Mouse (Mus musculus) heart, embryonic 10.5 days (tissue): ENCODE results near the gene C1qa. TPM values are rescaled to one million over a fixed set of nuclear protein-coding genes. Genes with fewer than 3 reads are reported as not detected.

Source experiments
- DNase-seq: peaks from one replicate; pipeline ENCODE4 v3.0.0-alpha.2; 2017; ENCODE audit warnings: low spot score
- H3K27ac ChIP-seq: fragments of 300-500 bp; sonication (generic); 2 replicates; pipeline ENCODE4 v1.5.1; 2016; ENCODE audit warnings: mild to moderate bottlenecking
- H3K27me3 ChIP-seq: fragments of 300-500 bp; sonication (generic); 2 replicates; pipeline ENCODE4 v1.6.1; 2016; ENCODE audit warnings: mild to moderate bottlenecking; ENCODE audit not compliant: poor library complexity, insufficient read depth, severe bottlenecking
- H3K36me3 ChIP-seq: fragments of 300-500 bp; sonication (generic); 2 replicates; pipeline ENCODE4 v1.6.1; 2016; ENCODE audit warnings: mild to moderate bottlenecking, moderate library complexity
- H3K4me1 ChIP-seq: fragments of 300-500 bp; sonication (generic); 2 replicates; pipeline ENCODE4 v1.6.1; 2016; ENCODE audit warnings: mild to moderate bottlenecking
- H3K4me3 ChIP-seq: fragments of 300-500 bp; sonication (generic); 2 replicates; pipeline ENCODE4 v1.5.1; 2016; ENCODE audit warnings: mild to moderate bottlenecking, moderate library complexity
- H3K9me3 ChIP-seq: fragments of 300-500 bp; sonication (generic); 2 replicates; pipeline ENCODE4 v1.6.1; 2016; ENCODE audit warnings: mild to moderate bottlenecking, moderate library complexity
- WGBS: fragments of 180-500 bp; shearing (Covaris S2); methylation state at CpG from one replicate; pipeline ENCODE4 v1.1.7; 2016; 5-methylcytosine and 5-hydroxymethylcytosine counted together
- polyA plus RNA-seq: library from polyadenylated mRNA; unstranded; fragments of >200 nt; fragmentation: Nextera tagmentation; extraction: Ambion mirVana; gene quantifications from 2 replicates; pipeline ENCODE4 v1.2.1, GENCODE M21; 2016

The C1qa gene
- polyA plus RNA-seq, 1 experiment from 2014 or later = 4.2 TPM

- H3K27me3 ChIP-seq = peaks cover 92% of the 10 kb centered on the region
- 70% methylated on average over 4 of the region's 4 CpGs for WGBS
- H3K27ac ChIP-seq = no peak overlapping the region
- no peak overlapping the region for H3K4me3 ChIP-seq
- H3K4me1 ChIP-seq = peaks cover 5% of the 10 kb centered on the region
- DNase-seq = no peak
- H3K36me3 ChIP-seq = no peaks in the 10 kb centered on the region
- H3K9me3 ChIP-seq = no peaks in the 10 kb centered on the region
These were observed 3.8 kb downstream of the C1qa start for GRCm38 (mm10) chr4:136894821-136895220.

- no peak for DNase-seq
- WGBS = 9% methylated on average over 9 of the region's 9 CpGs
- peaks cover 98% of the 10 kb centered on the region for H3K27me3 ChIP-seq
These were observed 4.7 kb downstream of the C1qa start for GRCm38 (mm10) chr4:136893691-136894543.

GRCm38 (mm10) chr4:136892811-136893210 lies 5.8 kb downstream of the C1qa start, which contains the start of gene C1qc:
Gene C1qc, minus strand, starts transcription at chr4:136893065.
- 37% methylated on average over 5 of the region's 5 CpGs for WGBS
- H3K4me3 ChIP-seq = no peak within 1 kb of the TSS

More at GRCm38 (mm10) chr4:136893691-136894543, 4.7 kb downstream of the C1qa start:
- Histone ChIP-seq H3K4me3 (no peak overlapping the region), H3K4me1 (peaks cover 5% of the 10 kb centered on the region), H3K36me3 (no peaks in the 10 kb centered on the region), H3K9me3 (no peaks in the 10 kb centered on the region), H3K27ac (no peak overlapping the region)

GRCm38 (mm10) chr4:136892371-136892770 lies 6.2 kb downstream of the C1qa start:
- 56% methylated on average over 7 of the region's 7 CpGs for WGBS
- Histone ChIP-seq H3K4me3 (no peak overlapping the region), H3K27me3 (peaks cover 93% of the 10 kb centered on the region)

More at GRCm38 (mm10) chr4:136892811-136893210, 5.8 kb downstream of the C1qa start, which contains the start of gene C1qc:
- H3K9me3 ChIP-seq = no peaks in the 10 kb centered on the region
- no peak for DNase-seq
- H3K4me1 ChIP-seq = peaks cover 5% of the 10 kb centered on the region
- H3K27ac ChIP-seq = no peak within 1 kb of the TSS
- H3K27me3 ChIP-seq = peaks cover 93% of the 10 kb centered on the region
- H3K36me3 ChIP-seq = no peaks in the 10 kb centered on the region

GRCm38 (mm10) chr4:136891115-136891514 lies 7.5 kb downstream of the C1qa start:
- DNase-seq = no peak
- Histone ChIP-seq H3K9me3 (no peaks in the 10 kb centered on the region), H3K27me3 (peaks cover 93% of the 10 kb centered on the region), H3K4me3 (no peak overlapping the region), H3K4me1 (peaks cover 5% of the 10 kb centered on the region), H3K36me3 (no peaks in the 10 kb centered on the region), H3K27ac (no peak overlapping the region)
- 81% methylated on average over 4 of the region's 4 CpGs for WGBS

More at GRCm38 (mm10) chr4:136892371-136892770, 6.2 kb downstream of the C1qa start:
- peaks cover 5% of the 10 kb centered on the region for H3K4me1 ChIP-seq
- no peak overlapping the region for H3K27ac ChIP-seq
- H3K9me3 ChIP-seq = no peaks in the 10 kb centered on the region
- DNase-seq = no peak
- no peaks in the 10 kb centered on the region for H3K36me3 ChIP-seq

GRCm38 (mm10) chr4:136889981-136890380 lies 8.6 kb downstream of the C1qa start:
- no peak for DNase-seq
- H3K36me3 ChIP-seq = no peaks in the 10 kb centered on the region
- H3K27me3 ChIP-seq = peaks cover 92% of the 10 kb centered on the region
- WGBS = 85% methylated on average over 15 of the region's 15 CpGs
- no peaks in the 10 kb centered on the region for H3K4me1 ChIP-seq
- no peak overlapping the region for H3K27ac ChIP-seq
- H3K4me3 ChIP-seq = no peak overlapping the region
- no peaks in the 10 kb centered on the region for H3K9me3 ChIP-seq

GRCm38 (mm10) chr4:136887714-136888113 lies 10.9 kb downstream of the C1qa start:
- no peaks in the 10 kb centered on the region for H3K36me3 ChIP-seq
- no peaks in the 10 kb centered on the region for H3K4me1 ChIP-seq
- no peak overlapping the region for H3K27ac ChIP-seq
- H3K4me3 ChIP-seq = no peak overlapping the region
- DNase-seq = no peak
- H3K27me3 ChIP-seq = peaks cover 73% of the 10 kb centered on the region
- no peaks in the 10 kb centered on the region for H3K9me3 ChIP-seq
- 67% methylated on average over 5 of the region's 5 CpGs for WGBS

GRCm38 (mm10) chr4:136886101-136886500 lies 12.5 kb downstream of the C1qa start, which contains the start of gene C1qb:
Gene C1qb, minus strand, starts transcription at chr4:136886187.
- no peak for DNase-seq
- Histone ChIP-seq H3K27ac (no peak within 1 kb of the TSS), H3K4me3 (no peak within 1 kb of the TSS), H3K9me3 (no peaks in the 10 kb centered on the region), H3K27me3 (peaks cover 65% of the 10 kb centered on the region), H3K36me3 (no peaks in the 10 kb centered on the region), H3K4me1 (no peaks in the 10 kb centered on the region)
- WGBS = 71% methylated on average over 7 of the region's 7 CpGs

- no peak for DNase-seq
- H3K4me1 ChIP-seq = no peaks in the 10 kb centered on the region
- WGBS = 17% methylated on average over 5 of the region's 5 CpGs
- peaks cover 55% of the 10 kb centered on the region for H3K27me3 ChIP-seq
- H3K4me3 ChIP-seq = no peak overlapping the region
- H3K9me3 ChIP-seq = no peaks in the 10 kb centered on the region
- no peaks in the 10 kb centered on the region for H3K36me3 ChIP-seq
- no peak overlapping the region for H3K27ac ChIP-seq
These were observed 20.0 kb downstream of the C1qa start for GRCm38 (mm10) chr4:136878601-136879000.

- Histone ChIP-seq H3K27ac (no peak overlapping the region), H3K36me3 (no peaks in the 10 kb centered on the region), H3K27me3 (peaks cover 59% of the 10 kb centered on the region), H3K4me3 (no peak overlapping the region), H3K9me3 (no peaks in the 10 kb centered on the region), H3K4me1 (no peaks in the 10 kb centered on the region)
- DNase-seq = no peak
- WGBS = 37% methylated on average over 8 of the region's 8 CpGs
These were observed 20.4 kb downstream of the C1qa start for GRCm38 (mm10) chr4:136878171-136878570.

GRCm38 (mm10) chr4:136876971-136877370 lies 21.6 kb downstream of the C1qa start:
- Histone ChIP-seq H3K4me3 (no peak overlapping the region), H3K9me3 (no peaks in the 10 kb centered on the region), H3K4me1 (no peaks in the 10 kb centered on the region), H3K36me3 (no peaks in the 10 kb centered on the region), H3K27ac (no peak overlapping the region), H3K27me3 (peaks cover 64% of the 10 kb centered on the region)
- 26% methylated on average over 7 of the region's 7 CpGs for WGBS
- DNase-seq = no peak

GRCm38 (mm10) chr4:136875012-136875411 lies 23.6 kb downstream of the C1qa start:
- peaks cover 55% of the 10 kb centered on the region for H3K27me3 ChIP-seq

GRCm38 (mm10) chr4:136868371-136868770 lies 30.2 kb downstream of the C1qa start:
- peaks cover 22% of the 10 kb centered on the region for H3K4me1 ChIP-seq
- no peak overlapping the region for H3K4me3 ChIP-seq
- H3K9me3 ChIP-seq = no peaks in the 10 kb centered on the region
- no peak overlapping the region for H3K27ac ChIP-seq
- H3K36me3 ChIP-seq = no peaks in the 10 kb centered on the region
- H3K27me3 ChIP-seq = peaks cover 82% of the 10 kb centered on the region
- DNase-seq = no peak
- WGBS = 83% methylated on average over 6 of the region's 6 CpGs

More at GRCm38 (mm10) chr4:136875012-136875411, 23.6 kb downstream of the C1qa start:
- Histone ChIP-seq H3K27ac (no peak overlapping the region), H3K4me3 (no peak overlapping the region), H3K4me1 (0 out of 2 replicates have a peak, but pooled peaks cover under 1% of the 10 kb centered on the region), H3K9me3 (no peaks in the 10 kb centered on the region), H3K36me3 (no peaks in the 10 kb centered on the region)
- no peak for DNase-seq
- WGBS = 83% methylated on average over 14 of the region's 14 CpGs
